Mouse (Mus musculus) spleen, adult 12 weeks (tissue): ENCODE measurements around the gene Plekhg2.

Source experiments
- DNase-seq: peaks from one replicate; pipeline ENCODE4 v3.0.0; 2022; ENCODE audit warnings: low spot score

Gene Plekhg2

DNA sequence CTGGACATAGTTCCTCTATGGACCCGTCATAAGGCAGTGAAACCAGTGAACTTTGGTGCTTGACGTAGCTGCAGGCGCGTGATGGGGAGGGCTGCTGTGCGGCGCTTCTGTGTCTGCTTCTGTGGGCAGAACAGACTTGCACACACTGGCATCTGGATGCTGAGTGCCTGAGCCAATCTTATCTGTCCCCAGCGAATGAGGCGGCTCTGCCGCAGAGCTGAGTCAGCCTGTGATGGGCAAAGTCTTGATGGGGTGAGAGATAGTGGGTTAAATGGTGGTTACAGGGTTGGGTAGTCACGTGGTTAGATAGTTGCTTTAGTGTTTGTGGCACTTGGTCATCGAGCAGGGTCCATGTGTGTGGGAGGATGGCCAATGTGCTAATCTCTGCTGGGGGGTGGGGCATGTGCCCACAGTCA is 10.6 kb upstream of the Plekhg2 start:
- DNase-seq = peak; percentile 69

DNA sequence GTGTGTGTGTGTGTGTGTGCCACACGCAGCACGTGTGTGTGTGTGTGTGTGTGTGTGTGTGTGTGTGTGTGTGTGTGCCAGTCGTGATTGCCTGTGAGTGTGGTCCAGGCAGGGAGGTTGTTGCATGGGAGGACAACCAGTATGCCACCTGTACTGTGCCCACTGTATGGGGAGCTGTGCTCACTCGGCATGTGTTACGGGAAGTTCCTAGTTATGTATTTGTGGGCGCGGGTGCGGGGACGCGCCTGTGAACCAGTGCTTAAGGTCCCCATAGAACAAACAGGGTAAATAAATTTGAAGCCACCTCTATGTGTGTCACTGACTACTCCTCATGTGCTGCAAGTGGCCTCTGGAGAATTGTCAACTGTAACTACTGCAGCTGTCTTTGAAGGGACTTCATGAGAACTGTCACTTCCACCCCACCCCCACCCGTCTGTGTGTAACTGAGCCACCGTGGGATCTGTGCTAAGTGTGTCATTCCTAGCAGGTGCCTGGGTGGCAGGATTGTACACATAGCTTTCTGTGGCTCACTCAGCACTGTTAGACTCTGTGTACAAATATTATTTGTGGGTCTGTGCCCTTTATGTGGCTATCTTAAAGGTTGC is 10.1 kb upstream of the Plekhg2 start:
- peak; percentile 50 for DNase-seq

- DNase-seq = peak; percentile 71
Observed at GRCm38 (mm10) chr7:28381938-28382337, 9.5 kb upstream of the Plekhg2 start.

DNA sequence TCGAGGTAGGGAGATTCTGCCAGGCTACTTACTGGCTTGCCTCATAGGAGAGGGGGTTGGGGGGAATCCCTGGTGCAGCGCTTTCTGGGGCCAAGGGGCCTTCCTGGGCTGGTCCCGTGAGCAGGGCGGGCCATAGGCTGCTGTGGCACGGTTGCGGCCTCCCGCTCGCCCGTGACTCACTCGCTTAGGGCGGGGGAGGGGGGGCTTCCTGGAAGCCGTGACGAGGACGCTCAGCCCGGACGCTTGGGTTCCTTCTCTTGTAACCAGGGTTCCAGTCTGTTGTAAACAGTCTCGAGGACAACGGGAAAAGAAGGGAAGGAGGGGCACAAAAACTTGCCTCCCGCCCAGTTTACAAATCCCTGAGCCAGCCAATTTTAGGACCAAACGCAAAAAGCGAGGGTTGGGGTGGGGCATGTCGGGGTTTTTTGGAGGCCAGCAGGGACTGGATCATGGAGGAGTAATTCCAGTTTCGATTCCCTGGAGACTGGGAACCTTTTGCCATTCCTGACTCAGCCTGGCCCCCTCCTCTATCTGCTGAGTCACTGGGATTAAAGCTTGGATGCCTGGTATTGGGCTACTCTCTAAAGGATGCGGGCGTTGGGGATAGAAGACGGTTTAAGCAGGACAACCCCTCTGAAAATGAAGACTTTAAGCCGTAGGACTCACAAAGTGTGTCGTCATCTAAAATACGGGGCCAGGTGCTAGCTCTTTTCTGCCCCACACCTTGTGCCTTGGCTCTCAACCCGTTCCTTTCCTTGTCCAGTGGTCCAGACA is 8.8 kb upstream of the Plekhg2 start:
- peak; percentile 77 for DNase-seq

DNA sequence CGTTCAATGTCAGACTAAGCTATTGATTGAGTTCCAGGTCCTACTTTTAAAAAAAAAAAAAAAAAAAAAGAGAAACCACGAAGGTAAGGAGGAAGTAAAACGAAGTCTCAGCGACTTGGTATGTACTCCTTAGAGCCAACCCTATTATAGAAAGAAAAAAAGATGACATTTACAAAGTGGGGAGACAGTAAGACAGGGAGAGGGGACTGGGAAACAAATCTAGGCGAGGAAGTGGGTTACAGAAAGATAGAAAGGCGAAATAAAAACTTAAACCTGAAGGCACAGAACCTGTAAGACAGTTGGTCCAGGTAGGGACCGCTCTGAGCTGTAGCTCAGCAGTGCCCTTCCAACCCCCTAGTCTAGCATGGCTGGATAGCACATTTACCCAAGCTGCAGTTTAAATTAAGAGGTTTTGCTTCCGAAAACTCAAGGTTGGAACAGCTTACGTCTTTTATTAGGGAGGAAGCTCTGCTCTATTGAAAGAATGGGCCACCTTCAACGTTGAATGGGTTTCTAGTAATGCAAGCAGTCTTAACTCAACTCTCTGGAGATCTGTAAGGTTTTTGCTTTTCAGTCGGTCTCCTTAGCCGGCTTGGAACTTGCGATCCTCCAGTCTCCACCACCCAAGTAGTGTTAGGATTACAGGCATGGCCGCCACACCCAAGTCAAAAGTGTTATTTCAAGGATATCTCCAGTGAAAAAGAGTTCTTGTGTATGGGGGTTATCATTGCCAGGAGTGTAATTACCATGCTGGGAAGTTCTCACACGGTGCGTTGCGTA is 8.0 kb upstream of the Plekhg2 start, which contains the start of gene Zfp36:
Gene Zfp36 (minus strand): TSS at position 17 of the 780 bp plus-strand sequence.
- DNase-seq = no peak

- DNase-seq = peak; percentile 87
Observed at GRCm38 (mm10) chr7:28378769-28379651, 6.6 kb upstream of the Plekhg2 start.

DNA sequence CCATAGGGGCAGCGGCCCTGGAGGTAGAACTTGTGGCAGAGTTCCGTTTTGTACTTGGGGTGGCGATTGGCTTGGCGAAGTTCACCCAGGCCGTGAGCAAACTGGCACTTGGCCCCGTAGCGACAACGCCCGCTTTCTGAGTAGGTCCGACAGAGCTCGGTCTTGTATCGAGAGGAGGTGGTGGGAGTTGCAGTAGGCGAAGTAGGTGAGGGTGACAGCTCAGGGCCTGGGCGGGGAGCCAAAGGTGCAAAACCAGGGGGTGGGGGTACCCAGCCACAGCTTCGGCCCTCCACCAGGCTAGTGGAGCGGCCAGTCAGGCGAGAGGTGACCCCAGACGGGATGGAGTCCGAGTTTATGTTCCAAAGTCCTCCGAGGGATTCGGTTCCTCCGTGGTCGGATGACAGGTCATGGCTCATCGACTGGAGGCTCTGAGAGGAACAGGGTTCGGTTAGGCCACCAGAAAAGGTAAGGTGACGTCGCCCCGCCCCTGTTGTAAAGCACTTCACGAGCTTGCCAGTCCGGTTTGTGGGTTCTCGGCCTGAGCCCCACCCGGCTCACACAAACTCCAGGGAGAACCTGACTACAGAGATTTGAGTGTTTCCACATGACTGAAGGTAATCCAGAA is 5.8 kb upstream of the Plekhg2 start:
- peak; percentile 40 for DNase-seq

- DNase-seq = no peak
Observed at GRCm38 (mm10) chr7:28377190-28378065, 5.0 kb upstream of the Plekhg2 start.

DNA sequence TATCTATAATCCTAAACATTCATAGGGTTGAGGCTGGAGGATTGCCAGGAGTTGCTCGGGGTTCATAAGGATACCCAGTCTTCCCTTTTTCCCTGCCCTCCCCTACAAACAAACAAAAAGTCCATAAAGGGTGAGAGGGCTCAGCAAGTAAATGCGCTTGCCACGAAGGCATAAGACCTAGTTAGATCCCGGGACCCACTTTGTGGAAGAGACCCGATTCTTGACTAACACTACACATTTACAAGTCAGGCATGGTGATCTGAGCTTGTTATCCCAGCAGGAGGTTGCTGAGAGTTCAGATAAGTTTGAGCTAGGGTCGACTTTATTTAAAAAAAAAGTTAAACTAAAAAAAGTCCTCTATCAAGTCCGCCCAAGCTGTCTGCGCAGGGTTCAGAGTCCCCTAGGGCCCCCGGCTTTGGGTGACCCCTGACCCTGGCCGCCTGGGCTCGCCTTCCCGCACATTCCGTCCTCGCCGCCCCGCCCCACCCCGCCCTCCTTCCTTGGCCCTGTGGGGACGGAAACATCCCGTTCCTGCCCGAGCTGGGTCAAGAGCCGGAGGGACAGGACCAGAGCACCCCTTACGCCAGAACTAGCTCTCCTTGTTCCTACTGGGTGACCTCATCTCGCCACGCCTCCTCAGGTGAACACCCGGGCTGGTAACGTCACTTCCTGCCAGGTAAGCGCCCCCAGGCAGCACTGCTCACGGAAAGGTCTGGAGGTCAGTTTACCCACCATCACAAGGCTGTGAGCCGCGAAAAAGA is 3.8 kb upstream of the Plekhg2 start:
- peak; percentile 47 for DNase-seq

- DNase-seq = peak; percentile 76
Observed at GRCm38 (mm10) chr7:28375176-28375921, 3.0 kb upstream of the Plekhg2 start.

GRCm38 (mm10) chr7:28374647-28375046 is 2.2 kb upstream of the Plekhg2 start:
- no peak for DNase-seq

DNA sequence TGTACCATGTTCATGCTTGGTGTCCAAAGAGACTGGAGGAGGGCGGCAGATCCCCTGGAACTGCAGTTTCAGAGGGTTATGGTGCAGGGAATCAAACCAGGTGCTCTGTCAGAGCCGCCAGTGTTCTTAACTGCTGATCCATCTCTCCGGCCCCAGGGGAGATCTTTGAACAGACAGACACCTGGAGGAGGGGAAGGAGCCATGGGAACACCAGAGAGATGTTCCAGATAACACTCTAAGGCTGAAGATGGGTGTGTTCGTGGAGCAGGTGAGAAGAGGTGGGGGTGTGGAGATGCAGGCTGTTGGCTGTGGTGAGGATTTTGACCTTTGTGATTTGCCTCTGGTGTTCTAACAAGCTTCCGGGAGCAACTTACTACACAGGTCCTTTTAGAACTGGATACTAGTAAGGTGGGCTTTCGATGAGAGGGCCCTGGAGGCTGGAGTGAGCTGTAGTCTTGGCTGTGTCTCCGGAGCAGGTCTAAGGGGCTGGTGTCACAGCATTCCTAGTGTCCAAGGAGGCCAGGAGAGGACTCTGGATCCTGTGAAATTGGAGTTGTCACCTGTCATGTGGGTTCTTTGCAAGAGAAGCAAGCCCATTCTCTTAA is 1.6 kb upstream of the Plekhg2 start:
- no peak for DNase-seq

DNA sequence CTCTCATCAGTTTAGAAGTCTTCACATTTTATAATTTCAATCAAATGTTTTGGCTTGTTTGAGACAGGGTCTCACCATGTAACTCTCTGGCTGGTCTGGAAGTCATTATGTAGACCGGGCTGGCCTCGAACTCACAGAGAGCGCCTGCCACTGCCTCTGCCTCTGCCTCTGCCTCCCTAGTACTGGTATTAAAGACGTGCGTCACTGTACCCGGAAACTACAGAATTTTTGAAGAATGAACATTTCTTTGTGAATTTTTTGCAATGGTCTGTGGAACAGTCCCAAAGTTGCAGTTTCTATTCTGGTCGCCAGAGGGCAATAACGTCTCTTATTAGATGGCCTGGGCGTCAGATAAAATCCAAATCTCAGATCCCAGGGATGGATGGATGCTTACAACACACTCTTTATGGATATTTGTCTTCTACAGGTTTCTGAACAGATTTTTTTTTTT is 757 bp upstream of the Plekhg2 start:
- DNase-seq = peak; percentile 69

DNA sequence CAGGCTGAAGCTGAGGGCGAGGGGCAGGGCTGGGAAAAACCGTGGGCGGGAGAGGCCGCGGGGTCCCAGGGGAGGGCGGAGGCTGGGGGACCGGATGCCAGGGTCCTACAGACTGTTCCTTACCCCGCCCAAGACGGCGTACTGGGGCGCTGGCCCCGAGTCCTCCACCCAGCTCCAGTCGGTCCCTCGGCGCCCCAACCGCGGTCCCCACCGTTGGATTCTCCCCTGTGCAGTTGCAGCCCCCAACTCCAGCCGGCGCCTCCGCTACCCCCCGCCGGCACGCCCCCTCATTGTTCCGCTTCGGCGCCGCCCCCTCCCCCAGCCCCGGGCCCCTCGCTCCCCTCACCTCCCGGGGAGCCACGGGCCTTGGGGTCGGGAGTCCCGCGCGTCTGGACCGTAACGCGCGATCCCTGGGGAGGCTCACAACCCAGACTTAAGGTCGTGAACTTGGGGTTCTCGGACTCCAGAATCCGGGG is 847 bp downstream of the Plekhg2 start:
- no peak for DNase-seq

- DNase-seq = no peak
Observed at GRCm38 (mm10) chr7:28370977-28371513, 1.4 kb downstream of the Plekhg2 start.

DNA sequence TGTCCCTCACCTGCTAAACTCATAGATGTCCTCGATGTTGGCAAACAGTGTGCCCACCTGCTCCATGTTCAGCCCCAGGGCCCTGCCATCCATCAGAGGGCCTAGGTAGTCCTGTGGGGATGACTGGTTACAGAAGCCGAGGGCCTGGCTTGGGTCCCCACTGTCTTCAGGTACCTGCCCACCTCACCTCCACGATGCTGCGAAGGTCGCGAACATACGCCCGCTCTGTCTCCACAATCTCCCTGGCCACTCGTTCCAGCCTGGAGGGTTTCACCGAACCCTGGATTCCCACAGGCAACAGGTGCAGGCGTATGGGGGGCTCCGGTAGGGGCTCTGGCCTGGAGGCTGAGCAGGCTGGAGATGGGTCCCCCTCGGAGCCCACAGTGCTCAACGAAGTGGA is 2.3 kb downstream of the Plekhg2 start:
- no peak for DNase-seq

- no peak for DNase-seq
Observed at GRCm38 (mm10) chr7:28368276-28368920, 4.0 kb downstream of the Plekhg2 start.
